Mouse (Mus musculus) erythroblast, embryonic 14.5 days (primary cell): ENCODE results near the gene Ric8b. TPM values are rescaled to one million over a fixed set of nuclear protein-coding genes. Genes with fewer than 3 reads are reported as not detected.
A peak's percentile ranks its signal among the peaks of the same experiment; 100 is the strongest.

Source experiments
- H3K27me3 ChIP-seq: 2 replicates; pipeline ENCODE4 v1.6.1; 2012; ENCODE audit warnings: inconsistent platforms; ENCODE audit not compliant: control insufficient read depth
- H3K36me3 ChIP-seq: 2 replicates; pipeline ENCODE4 v1.6.1; 2012; ENCODE audit warnings: mild to moderate bottlenecking, inconsistent platforms; ENCODE audit not compliant: control insufficient read depth
- H3K4me1 ChIP-seq: 2 replicates; pipeline ENCODE4 v1.6.1; 2012; ENCODE audit warnings: inconsistent platforms; ENCODE audit not compliant: control insufficient read depth
- H3K4me3 ChIP-seq: replicated peaks from 2 replicates; pipeline ENCODE3; 2012; ENCODE audit warnings: moderate library complexity, mild to moderate bottlenecking, inconsistent platforms
- H3K9me3 ChIP-seq: 2 replicates; pipeline ENCODE4 v1.6.1; 2012; ENCODE audit warnings: low read length, inconsistent platforms, mixed read lengths; ENCODE audit not compliant: control insufficient read depth
- GATA1 ChIP-seq: IDR thresholded peaks from 2 replicates; pipeline ENCODE4 v1.6.1; 2012; ENCODE audit warnings: low read length, inconsistent platforms, mixed read lengths
- TAL1 ChIP-seq: IDR thresholded peaks from 3 replicates; pipeline ENCODE4 v1.6.1; 2012; ENCODE audit warnings: low read length, inconsistent platforms, mixed read lengths
- polyA plus RNA-seq: library from polyadenylated mRNA; stranded (reverse); fragments of >175 nt; gene quantifications from 2 replicates; pipeline ENCODE4 v1.2.3, GENCODE M21; 2012

Ric8b gene
- polyA plus RNA-seq, result 0.06 and 0.09 TPM in 2 replicates

DNA sequence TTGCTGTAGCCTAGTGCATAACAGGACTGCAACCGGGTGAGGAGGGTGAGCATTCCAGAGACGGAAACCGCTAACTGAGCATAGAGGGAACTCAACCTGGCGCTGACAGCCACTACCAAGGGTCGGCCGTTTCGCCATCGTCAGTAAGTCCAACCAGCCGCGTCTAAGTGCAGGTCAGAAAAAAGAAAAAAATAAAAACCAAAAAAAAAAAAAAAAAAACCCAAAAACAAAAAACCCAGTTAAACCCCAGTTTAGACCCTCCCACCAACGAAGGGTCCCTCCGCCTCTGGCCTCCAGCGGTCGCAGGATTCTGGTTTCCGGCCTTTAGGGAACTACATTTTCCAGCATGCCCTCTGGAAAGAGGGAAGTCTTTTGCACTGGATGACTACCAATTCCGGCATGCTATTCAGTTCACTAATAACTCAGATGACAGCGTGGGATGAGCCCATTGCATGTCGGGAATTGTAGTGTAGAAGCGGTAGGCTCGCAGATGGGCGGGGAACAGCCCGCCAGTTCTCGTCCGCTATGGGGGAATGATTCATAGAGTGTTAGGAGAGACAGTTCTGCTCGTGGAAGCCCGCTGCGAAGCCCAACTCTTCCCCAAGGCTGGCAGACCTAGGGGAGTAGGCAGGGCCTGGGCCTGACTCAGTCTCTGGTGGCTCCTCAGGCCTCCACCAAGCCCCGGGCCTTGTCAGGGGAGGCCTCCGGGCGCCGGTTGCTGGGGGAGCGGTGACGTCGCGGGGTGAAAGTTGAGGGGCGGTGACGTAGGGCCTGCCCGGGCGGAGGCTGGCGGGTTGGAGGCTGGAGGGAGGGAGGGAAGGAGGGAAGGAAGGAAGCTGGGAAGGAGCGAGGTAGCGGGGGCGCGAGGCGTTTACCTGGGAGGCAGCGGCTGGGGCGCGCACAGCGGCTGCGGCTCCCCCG is at the start of gene Ric8b:
Ric8b (plus strand) TSS at position 807 of the 921 bp plus-strand sequence.
- peak within 1 kb of the TSS; percentile 91 for H3K4me3 ChIP-seq
- no peaks in the 10 kb centered on the region for H3K9me3 ChIP-seq
- no peaks in the 10 kb centered on the region for H3K27me3 ChIP-seq
- 0 out of 2 replicates have a peak, but pooled peaks cover 2% of the 10 kb centered on the region for H3K36me3 ChIP-seq
- peaks cover 36% of the 10 kb centered on the region for H3K4me1 ChIP-seq
- TF ChIP-seq GATA1, result no peak
- no peak for TF ChIP-seq TAL1

- TF ChIP-seq GATA1, result 0 out of 2 replicates have a peak, but pooled peaks have one; percentile 3
- TF ChIP-seq TAL1, result no peak
- H3K9me3 ChIP-seq, result no peaks in the 10 kb centered on the region
- H3K36me3 ChIP-seq, result no peaks in the 10 kb centered on the region
- no peak overlapping the region for H3K4me3 ChIP-seq
- H3K4me1 ChIP-seq, result no peaks in the 10 kb centered on the region
- H3K27me3 ChIP-seq, result no peaks in the 10 kb centered on the region
These were observed 46.1 kb upstream of the Ric8b start for GRCm38 (mm10) chr10:84871285-84871684.

DNA sequence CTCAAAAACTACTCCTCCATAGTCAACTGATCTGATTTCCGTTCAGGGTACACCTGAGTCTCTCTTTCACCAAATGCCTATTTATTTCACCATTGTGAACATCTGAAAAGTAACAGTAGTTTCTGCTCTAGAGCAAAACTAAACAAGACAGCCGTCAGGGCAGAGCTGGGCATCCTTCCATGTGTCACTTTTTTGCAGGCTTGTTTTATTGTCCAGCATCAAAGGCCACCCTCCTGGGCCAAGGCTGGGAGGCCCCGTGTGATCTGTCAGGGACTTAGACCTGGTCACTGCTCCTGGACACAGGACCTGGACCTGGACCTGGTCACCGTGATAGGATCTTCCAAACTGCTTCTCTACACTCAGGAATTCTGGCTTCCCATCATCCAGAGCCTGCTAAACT is 45.5 kb upstream of the Ric8b start:
- TF ChIP-seq TAL1 (no peak), GATA1 (no peak)
- H3K9me3 ChIP-seq, result no peaks in the 10 kb centered on the region
- H3K27me3 ChIP-seq, result no peaks in the 10 kb centered on the region
- H3K4me3 ChIP-seq, result no peak overlapping the region
- no peaks in the 10 kb centered on the region for H3K4me1 ChIP-seq
- H3K36me3 ChIP-seq, result no peaks in the 10 kb centered on the region

DNA sequence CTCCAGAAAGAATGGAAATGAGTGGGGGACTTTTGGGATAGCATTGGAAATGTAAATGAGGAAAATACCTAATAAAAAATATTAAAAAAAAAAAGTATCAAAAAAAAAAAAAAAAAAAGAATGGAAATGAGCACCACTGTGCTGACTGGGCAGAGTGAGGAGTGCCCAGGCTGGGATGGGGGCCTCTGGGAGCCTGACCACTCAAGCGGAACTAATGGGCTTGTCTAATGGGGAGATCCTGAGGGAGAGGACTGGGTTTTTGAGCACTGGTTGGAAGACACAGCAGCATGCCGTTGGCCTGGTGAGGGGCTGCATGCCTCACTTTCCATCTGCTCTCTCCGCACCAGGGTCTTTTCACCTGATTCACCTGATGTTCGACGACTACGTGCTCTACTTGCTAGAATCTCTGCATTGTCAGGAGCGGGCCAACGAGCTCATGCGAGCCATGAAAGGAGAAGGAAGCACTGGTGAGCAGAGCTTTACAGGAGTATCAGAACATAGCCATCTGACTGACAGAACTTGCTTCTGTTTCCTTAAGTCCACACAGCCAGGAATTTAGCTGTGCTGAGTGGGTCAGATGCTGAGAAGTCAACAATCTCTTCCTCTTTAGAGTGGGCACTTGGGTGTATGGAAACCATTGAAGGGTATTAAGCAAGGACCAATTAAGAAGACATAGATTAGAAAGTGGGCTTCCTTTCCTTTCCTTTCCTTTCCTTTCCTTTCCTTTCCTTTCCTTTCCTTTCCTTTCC is 37.4 kb upstream of the Ric8b start:
- TF ChIP-seq TAL1 (no peak), GATA1 (no peak)
- Histone ChIP-seq H3K36me3 (no peaks in the 10 kb centered on the region), H3K9me3 (no peaks in the 10 kb centered on the region), H3K27me3 (no peaks in the 10 kb centered on the region), H3K4me3 (no peak overlapping the region), H3K4me1 (no peaks in the 10 kb centered on the region)

GRCm38 (mm10) chr10:84882528-84882927 is 34.9 kb upstream of the Ric8b start:
- no peak for TF ChIP-seq GATA1
- no peak for TF ChIP-seq TAL1
- Histone ChIP-seq H3K9me3 (no peaks in the 10 kb centered on the region), H3K27me3 (no peaks in the 10 kb centered on the region), H3K4me3 (no peak overlapping the region), H3K4me1 (no peaks in the 10 kb centered on the region), H3K36me3 (no peaks in the 10 kb centered on the region)

DNA sequence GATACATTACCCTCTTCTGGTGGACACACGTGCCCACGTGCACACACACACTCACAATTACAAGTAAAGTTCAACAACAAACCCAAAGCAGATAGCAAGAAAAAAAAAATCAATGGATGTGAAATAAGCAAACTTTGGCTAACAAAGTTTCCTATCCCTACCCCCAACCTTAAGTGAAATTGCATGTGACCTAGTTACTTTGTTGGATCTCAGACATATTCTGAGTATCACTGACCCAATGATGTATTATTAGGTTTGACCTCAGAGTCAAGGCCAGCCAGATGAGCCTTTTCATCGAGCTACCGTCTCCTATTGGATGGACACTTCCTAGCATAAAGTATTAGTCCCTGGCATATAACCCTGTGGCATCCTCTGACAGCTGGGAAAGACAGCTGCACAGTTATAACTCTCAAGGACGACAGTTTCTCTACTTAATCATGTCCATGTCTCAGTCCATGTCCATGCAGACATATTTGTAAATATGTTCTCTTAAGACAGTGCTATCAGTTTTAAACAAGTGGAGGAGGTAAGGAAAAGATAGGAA is 32.0 kb upstream of the Ric8b start:
- no peaks in the 10 kb centered on the region for H3K4me1 ChIP-seq

DNA sequence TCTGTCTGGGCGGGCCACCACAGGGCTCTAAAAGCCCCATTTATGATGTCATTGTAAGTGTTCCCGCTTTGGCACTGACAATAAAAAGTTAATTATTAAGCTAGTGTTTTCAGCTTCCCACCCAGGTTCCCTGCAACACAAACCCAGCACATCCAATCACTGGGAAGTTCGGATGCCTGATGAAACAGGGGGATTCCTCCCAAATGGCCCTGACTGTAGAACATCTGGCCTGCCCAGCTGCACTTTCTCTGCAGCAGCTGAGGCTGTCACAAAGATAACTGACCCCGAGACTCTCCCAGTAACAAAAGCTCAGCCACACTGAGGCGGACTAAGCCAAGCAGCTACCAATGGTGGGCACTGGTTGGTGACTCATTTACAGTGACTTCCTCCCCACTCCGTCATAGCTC is 31.2 kb upstream of the Ric8b start:
- H3K4me1 ChIP-seq, result no peaks in the 10 kb centered on the region
- no peaks in the 10 kb centered on the region for H3K9me3 ChIP-seq
- no peak overlapping the region for H3K4me3 ChIP-seq
- TF ChIP-seq GATA1, result no peak
- no peak for TF ChIP-seq TAL1
- no peaks in the 10 kb centered on the region for H3K36me3 ChIP-seq
- H3K27me3 ChIP-seq, result no peaks in the 10 kb centered on the region

More for the DNA sequence above, 32.0 kb upstream of the Ric8b start:
- TF ChIP-seq TAL1 (no peak), GATA1 (no peak)
- H3K36me3 ChIP-seq, result no peaks in the 10 kb centered on the region
- no peak overlapping the region for H3K4me3 ChIP-seq
- H3K27me3 ChIP-seq, result no peaks in the 10 kb centered on the region
- H3K9me3 ChIP-seq, result no peaks in the 10 kb centered on the region

DNA sequence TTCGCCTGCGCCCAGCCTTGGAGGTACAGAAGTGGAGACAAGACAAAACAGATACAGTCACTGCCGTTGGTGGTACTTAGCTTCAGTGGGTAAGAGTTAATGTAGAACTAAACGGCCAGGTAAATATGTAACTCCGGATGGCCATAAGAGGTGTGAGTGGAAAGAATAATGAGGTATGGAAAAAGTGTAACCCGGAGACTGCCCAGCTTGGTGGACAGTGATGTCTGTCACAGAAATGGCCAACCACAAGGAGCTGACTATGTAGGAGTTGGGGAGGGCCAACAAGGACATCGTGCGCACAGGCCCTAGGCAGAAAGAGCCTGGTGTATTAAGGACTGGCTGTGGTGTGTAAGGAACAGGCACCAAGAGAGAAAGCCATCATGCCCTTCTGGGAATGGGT is 30.6 kb upstream of the Ric8b start:
- Histone ChIP-seq H3K36me3 (no peaks in the 10 kb centered on the region), H3K9me3 (no peaks in the 10 kb centered on the region), H3K4me3 (no peak overlapping the region), H3K27me3 (no peaks in the 10 kb centered on the region), H3K4me1 (no peaks in the 10 kb centered on the region)
- TF ChIP-seq GATA1 (no peak), TAL1 (no peak)
